Mouse (Mus musculus): ENCODE measurements around the gene Atf6.

DNA sequence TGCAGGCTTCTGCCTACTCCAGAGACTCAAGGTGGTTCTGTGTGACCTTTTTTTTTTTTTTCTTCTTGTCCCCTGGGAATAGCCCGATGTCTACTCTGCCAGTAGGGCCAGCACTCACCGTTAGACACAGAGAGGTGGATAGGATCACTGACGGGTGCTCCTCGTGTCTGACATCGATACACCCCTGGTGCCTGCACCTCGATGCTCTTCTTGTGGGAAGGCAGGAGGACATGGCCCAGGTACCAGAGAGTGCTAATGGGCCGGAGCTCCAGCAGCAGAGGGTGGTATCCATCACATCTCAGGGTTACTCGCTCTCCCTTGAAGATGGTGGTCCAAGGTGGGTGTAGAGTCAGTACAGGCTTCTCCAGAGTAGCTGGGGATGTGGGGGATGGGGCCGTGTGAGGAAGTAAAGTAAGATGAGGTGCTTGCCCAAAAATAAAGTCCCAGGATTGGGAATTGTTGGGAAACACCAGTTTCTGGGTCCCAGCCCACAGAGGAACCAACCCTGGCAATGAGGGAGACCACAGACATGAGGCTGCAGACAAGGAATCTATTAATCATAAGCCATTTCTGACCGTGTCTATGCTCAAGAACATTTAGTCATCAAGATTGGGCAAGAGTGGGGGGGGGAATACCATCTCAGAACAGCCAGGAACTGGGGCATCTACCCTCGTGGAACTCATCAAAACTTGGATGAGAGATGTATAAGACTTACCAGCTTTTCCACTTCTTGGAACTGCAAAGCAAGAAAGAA is 44.5 kb upstream of the Atf6 start:
- TF ChIP-seq CTCF (IDR thresholded peaks at IDR 0.05; ENCODE audit: insufficient read depth, low read depth, low read length) = no peak
- TF ChIP-seq POLR2A (IDR thresholded peaks at IDR 0.05; ENCODE audit: insufficient read depth, low read depth, low read length) = no peak

Measured in olfactory bulb, adult 2 months (tissue).